Mouse (Mus musculus) urinary bladder, postnatal 4 days (tissue): ENCODE data around the gene Btbd9.

ENCODE experiments used
- DNase-seq, 2 experiments: peaks; one replicate each; pipeline ENCODE4 v3.0.0; 2021 to 2022; ENCODE audit warnings: low spot score in 2 of 2

Gene Btbd9

DNA sequence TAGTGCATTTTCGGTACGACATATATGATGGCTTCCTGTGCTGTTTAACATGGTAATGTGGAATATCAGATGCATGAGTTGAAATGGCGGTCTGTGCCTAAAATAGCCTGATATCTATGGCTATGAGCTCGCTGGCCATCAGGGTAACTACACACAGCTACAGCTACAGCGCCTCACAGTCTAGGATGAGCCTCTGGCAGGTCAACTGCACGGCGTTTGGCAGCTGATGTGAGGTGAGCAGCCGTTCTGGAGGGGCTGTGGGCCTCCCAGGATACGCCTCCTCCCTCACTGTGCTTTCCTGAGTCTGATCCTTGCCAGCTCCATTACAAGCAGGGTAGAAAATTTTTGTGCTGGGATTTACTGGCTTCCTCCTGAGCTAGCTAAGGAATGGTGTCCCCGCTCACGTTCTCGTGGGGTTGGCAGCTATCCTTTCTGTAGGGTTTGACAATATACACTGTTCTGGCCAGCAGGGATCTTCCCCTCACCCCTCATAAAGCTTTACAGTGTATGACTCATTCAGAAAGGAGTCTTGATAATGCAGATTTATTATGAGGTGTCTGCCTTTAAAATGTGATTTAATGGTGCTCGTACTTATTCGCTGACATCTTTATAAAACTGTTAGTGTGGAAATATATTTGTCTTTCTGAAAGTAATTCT lies 331.5 kb downstream of the Btbd9 start:
- DNase-seq = no peak

DNA sequence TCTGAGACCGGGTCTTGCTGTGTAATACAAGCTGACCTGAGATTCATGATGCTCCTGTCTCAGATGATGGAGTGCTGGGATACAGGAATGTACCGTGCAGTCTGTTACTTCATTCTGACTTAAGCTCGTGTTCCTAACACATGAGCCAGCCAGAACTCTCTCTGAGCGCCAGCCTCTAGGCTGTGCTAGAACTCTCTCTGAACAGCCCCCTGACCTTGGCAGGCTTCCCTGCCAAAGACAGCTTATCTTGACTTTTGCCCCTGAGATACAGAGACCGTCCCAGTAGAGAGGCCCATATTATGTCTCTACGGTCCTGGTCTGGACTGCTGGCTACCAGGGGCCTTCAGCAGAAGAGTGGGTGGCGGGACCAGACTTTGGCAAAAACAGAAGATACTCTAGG lies 332.7 kb downstream of the Btbd9 start:
- no peak for DNase-seq

GRCm38 (mm10) chr17:30242647-30243046 lies 333.6 kb downstream of the Btbd9 start:
- no peak for DNase-seq

DNA sequence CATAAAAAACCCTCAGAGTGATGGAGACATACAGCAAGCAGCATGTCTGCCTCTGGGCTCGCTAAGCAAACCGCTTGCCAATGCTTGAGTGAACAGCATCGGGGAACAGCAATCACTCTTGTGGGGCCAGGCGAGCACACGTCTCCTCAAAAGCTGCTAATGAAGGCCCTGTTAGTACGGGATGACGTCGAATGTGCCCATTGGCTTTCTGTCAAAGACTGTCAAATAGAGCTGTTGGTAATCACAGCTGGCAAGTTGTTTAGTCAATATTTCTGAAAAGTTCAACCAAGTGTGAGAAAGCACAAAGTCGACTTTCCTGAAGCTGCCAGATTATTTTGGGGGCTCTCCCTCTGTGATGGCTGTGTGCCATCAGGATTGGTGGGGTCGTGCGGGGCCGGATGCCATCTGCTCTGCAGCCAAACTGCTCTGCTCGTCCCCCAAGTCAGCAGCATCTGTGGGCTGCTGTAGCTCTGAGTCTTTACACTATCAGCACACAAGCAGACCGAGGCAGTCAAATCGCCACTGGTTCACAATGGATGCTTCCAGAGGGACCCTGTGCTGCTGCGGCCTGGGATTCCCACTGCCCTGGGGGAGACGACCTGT lies 334.5 kb downstream of the Btbd9 start:
- DNase-seq = no peak

DNA sequence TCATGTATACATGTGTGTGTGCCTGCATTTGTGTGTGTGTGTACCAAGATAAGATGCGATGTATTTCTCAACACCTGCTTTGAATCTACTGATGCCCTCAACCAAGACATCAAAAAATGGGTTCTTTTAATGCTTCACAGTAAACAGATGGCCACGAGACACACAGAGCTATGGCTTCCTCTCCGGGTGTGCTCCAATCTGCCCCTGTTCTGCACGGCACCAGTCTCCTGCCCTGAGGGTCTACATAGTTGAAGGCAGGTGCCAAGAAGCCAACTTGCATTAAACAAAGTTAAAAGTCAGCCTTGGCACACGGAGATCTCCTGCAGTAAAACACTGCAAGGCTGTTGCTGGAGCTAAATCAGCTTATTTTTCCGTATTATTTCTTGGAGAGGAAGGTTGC lies 335.2 kb downstream of the Btbd9 start:
- DNase-seq = no peak

- no peak for DNase-seq
These were observed 335.6 kb downstream of the Btbd9 start for GRCm38 (mm10) chr17:30240659-30241058.

- no peak for DNase-seq
These were observed 336.8 kb downstream of the Btbd9 start for GRCm38 (mm10) chr17:30239458-30239857.

DNA sequence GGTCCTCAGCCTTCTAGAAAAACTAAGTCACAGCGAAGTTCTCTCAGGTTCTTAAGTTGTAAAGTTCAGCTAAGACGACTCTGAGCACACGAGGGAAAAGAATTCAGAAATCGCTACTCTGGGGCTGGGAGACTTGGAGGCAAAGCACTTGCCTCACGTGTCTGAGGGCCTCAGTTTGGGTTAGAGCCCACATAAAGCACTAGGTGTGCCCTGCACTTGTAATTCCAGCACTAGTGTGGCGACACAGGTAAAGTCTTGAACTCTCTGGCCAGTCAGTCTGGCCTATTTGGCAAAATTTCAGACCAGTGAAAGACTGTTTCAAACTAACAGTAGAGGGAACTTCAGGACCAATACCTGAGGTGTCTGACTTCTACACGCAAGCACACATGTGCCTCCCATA lies 338.7 kb downstream of the Btbd9 start:
- no peak for DNase-seq

DNA sequence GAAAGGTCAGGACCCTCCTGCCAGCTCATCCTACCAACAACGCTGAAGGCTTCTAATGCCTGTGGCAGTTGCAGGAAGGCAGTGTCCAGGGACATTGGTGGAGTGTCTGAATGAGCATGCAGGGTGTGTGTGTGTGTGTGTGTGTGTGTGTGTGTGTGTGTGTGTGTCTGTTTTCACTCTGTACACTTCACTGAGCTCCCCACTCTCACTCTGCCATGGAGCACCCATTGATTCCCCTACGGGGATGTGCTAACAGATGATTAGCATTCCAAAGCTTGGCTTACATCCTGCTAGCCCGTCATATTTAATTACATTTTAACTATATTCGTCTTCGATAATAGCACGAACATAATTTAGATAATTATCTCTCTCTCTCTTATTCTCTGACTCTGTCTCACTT lies 339.7 kb downstream of the Btbd9 start:
- no peak for DNase-seq

- no peak for DNase-seq
These were observed 340.9 kb downstream of the Btbd9 start for GRCm38 (mm10) chr17:30235380-30235779.

GRCm38 (mm10) chr17:30232698-30233097 lies 343.6 kb downstream of the Btbd9 start:
- DNase-seq = no peak

GRCm38 (mm10) chr17:30231483-30231882 lies 344.8 kb downstream of the Btbd9 start:
- no peak for DNase-seq

DNA sequence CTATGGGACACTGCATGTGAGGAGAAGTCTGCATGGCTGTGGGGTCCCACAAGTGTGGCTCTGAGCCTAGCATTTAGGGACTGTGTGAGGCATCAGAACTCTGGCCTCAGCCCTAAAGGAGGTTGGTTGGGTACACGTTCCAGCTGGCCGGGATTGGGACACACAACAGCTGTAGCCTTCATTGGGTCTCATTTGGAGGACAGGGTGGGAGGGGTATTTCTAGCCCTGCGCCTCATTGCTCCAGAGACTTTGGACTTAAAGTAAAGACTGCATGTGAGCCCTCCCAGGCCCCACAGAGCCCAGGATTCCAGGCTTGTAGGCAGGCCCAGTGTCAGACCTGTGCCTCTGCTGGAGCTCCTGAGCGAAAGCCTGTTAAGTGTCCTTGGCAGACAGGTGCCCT lies 345.9 kb downstream of the Btbd9 start:
- no peak for DNase-seq

DNA sequence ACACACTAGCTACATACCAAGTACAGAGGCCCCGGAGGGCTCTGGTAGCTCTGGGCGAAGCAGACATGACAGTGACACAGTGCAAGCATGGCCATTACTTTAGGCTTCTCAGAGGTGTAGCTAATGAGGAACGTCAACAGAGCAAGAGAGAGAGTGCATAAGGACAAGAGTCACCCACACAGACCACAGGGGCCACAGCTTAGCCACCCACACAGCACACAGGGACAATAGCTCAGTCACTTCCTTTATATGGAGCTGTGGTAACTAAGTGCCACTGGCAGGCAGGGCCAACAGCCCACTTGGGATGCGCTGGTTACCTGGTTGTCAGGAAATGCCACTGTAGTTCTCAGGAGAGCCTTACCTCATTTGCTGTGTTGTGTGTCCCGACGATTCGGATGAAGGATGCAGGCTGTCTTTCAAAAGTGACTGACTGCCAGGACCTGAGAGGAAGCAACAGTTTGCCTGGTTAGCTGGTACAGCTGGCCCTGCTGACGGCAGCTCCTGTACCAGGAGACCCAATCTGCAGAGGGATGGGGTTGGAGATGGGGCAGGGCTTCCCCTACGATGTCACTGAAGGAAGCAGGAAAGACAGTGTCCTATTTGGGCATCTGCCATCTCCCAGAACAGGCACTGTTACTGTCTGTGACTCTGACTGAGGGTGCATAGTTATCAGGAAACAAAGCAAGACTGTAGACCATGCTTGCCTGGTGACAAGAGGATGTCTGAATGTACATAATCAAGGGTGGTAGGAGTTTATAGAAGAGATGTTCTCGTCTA lies 347.7 kb downstream of the Btbd9 start:
- no peak for DNase-seq

- no peak for DNase-seq
These were observed 351.1 kb downstream of the Btbd9 start for GRCm38 (mm10) chr17:30225030-30225740.

DNA sequence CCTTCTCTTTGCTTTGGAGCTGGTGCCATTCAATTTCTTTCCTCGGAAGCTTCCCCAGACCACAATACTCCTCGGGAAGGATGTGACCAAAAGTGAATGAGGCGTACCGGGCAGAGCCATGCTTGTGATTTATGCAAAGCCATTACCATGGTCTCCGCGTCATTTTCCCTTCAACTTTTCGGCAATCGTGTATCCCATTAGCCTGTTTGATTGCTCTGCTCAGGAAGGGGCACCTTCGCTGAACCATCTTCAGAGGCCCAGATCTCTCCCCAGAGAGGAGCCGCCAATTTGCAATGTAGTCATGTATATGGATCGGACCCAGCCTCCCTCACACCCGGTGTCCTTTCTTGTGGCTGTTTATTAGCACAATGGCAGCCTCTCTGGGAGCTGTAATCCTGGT lies 353.5 kb downstream of the Btbd9 start:
- DNase-seq = no peak

- no peak for DNase-seq
These were observed 353.9 kb downstream of the Btbd9 start for GRCm38 (mm10) chr17:30222361-30222760.

- no peak for DNase-seq
These were observed 354.6 kb downstream of the Btbd9 start for GRCm38 (mm10) chr17:30221677-30222076.

DNA sequence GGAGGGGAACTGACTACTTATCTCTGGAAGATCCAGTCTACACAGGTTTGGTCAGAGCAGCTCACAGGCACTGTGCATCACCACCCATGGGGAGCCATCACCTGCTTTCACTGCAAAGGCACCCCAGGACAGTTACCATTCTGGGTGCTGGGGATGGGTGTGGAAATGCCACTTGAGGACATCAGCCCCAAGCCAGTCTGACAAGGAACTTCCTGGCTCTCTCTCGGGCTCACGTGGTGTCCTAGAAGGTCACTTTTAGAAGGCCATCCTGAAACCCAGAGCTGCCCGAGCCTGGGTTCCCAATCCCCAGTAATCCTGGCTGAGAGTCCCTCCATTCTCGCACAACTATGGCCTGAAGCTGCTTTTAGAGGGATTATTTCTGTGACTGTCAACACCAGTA lies 360.5 kb downstream of the Btbd9 start:
- DNase-seq = no peak

DNA sequence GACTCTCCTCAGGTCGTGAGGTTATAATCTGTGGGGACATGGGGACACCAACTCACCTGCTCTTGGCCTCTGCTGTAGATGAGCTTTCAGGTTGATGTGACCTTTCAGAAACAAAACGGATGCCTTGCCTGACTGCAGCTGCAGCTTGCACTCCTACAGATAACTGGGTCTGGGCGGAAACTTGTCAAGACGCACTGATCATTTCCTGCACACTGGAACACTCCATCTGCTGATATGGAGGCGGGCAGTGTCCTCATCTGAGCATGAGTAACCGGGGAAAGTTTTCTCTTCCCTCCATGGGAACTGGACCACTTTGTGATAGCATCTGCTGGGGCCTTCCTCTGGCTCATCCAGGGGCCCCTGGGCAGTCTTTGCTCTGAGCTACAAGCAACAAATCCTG lies 361.9 kb downstream of the Btbd9 start:
- DNase-seq = no peak

- DNase-seq = no peak
These were observed 362.9 kb downstream of the Btbd9 start for GRCm38 (mm10) chr17:30213371-30213770.

DNA sequence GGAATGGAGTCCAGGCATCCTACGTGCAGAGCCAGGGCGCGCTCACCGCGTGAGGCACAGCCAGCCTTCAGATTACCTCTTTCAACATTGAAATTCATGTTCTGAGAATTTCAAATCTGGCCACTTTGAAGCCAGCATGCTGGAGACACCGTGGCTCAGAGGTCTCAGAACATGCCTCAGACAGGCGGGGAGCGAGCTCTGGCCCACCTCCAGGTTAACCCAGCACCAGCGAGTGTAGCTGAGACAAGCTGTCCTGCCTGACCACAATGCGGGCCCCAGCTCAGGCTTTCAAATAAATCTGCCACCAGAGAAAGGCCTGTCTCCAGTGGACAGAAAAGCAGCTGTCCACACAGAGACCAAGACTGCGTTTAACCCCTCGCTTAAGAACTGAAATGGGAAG lies 363.6 kb downstream of the Btbd9 start:
- no peak for DNase-seq
